Mouse (Mus musculus) megakaryocyte progenitor cell, adult 5-6 weeks (primary cell): ENCODE measurements around the gene Krt12. TPM values are rescaled to one million over a fixed set of nuclear protein-coding genes. Genes with fewer than 3 reads are reported as not detected.

ENCODE experiments used
- ATAC-seq: replicated peaks from 2 replicates; pipeline ENCODE4 v1.8.0; 2016; ENCODE audit warnings: mild to moderate bottlenecking, moderate TSS enrichment, inconsistent platforms; ENCODE audit not compliant: poor library complexity
- total RNA-seq, 2 experiments: library from RNA; stranded (forward) in 1 of 2; stranded (reverse) in 1 of 2; fragments of 157-497, 149-512 nt in 1 of 2; fragments of 200-1000 nt in 1 of 2; gene quantifications; 2 replicates each; pipeline versions ENCODE4 v1.2.3 to v1.2.4; 2015 to 2017

Krt12 gene
- total RNA-seq, 2 experiments from 2014 or later, result not detected

DNA sequence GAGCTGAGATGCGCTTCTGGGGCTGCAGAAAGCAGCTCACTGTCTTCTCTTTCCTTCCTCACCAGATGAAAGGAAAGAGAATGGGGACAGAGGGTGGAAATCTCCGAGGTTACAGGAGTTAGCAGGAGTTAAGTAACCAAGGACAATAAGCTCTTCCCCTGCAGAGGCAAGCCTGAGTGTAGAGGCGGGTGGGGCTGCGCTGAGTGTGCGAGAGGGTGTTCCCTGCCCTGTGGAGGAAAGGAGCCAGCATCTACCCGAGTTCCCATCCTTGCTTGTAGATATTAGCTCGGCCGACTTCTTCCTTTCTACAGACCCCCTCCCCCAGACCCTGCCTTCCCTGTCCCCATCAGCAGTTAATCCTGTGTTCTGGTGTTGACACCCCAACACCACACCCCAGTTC lies 23.2 kb downstream of the Krt12 start:
- ATAC-seq, result no peak

DNA sequence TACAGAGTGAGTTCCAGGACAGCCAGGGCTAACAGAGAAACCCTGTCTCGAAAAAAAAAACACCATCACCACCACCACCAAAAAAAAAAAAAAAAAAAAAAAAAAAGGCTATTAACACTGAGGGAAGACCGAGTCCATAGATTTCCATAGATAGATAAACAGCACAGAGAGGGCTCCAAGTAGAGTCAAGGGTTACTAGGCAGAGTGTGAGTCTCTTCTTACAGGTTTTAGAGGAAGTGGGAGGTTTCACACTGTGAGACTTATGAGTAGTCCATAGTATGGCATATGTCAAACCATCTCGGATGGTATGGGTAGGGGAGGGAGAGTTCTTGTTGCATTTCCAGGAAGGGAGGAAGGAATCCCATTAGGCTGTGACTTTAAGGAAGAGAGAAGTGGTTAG lies 24.0 kb downstream of the Krt12 start:
- ATAC-seq, result no peak

GRCm38 (mm10) chr11:99396661-99397060 lies 25.4 kb downstream of the Krt12 start:
- no peak for ATAC-seq

- no peak for ATAC-seq
Observed at GRCm38 (mm10) chr11:99396034-99396433, 26.0 kb downstream of the Krt12 start.

- ATAC-seq, result no peak
Observed at GRCm38 (mm10) chr11:99392492-99392891, 29.6 kb downstream of the Krt12 start.

- no peak for ATAC-seq
Observed at GRCm38 (mm10) chr11:99391375-99391774, 30.7 kb downstream of the Krt12 start.

GRCm38 (mm10) chr11:99390866-99391265 lies 31.2 kb downstream of the Krt12 start:
- no peak for ATAC-seq

- ATAC-seq, result no peak
Observed at GRCm38 (mm10) chr11:99389264-99389663, 32.8 kb downstream of the Krt12 start, which contains the start of gene Krt10. Gene Krt10, minus strand, starts transcription at chr11:99389364.

- ATAC-seq, result no peak
Observed at GRCm38 (mm10) chr11:99388661-99389060, 33.4 kb downstream of the Krt12 start.

GRCm38 (mm10) chr11:99385813-99386721 lies 36.0 kb downstream of the Krt12 start:
- ATAC-seq, result peak; percentile 99

GRCm38 (mm10) chr11:99379568-99379967 lies 42.5 kb downstream of the Krt12 start:
- peak; percentile 90 for ATAC-seq

GRCm38 (mm10) chr11:99374803-99375202 lies 47.3 kb downstream of the Krt12 start, which contains the start of gene Krt28:
Gene Krt28, minus strand, starts transcription at chr11:99374903.
- no peak for ATAC-seq

DNA sequence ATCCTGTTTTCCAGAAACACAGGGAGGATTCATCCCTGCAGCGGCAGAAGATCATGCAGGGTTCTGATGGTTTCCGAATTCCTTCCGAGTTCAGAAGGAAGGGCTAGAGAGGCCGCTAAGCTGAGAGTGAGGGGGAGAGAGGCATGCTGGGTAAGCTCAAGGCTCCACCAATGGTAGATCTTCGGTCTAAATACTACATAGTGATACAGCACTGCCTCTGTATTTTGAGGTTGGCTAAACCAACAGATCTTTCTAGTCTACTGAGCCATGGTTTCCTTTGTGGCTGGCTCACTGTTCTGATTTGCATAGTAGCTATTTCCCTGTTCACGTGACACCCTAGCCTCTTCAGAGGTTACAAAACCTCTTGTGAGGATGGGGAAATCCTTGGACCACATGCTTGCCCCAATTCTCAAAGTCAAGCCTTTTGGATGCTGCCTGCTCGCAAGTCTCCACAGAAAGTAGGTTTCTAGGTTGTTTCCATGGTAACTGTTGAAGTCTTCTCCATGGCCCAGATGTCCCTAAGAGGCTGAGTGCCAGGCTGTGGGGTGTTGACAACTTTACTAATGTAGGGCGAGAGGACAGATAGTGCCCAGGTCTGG lies 52.1 kb downstream of the Krt12 start:
- ATAC-seq, result peak; percentile 72

- no peak for ATAC-seq
Observed at GRCm38 (mm10) chr11:99369229-99369628, 52.8 kb downstream of the Krt12 start.

DNA sequence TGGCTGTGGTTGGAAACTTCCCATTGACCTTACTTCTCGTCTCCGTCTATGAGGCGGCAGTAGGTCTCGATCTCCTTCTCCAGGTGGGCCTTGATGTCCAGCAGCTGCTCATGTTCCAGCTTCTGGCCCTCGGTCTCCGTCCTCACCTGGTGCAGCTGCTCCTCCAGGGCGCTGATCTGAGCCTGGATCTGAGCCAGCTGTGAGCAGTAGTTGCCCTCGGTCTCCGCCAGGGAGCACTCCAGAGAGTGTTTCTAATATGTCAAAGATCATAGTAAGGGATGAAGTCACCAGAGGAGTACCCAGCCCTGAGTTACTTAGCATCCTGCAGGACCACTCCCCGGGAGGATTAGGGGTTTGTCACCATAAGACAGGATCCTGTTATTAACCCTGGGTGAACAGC lies 55.3 kb downstream of the Krt12 start:
- 0 out of 2 replicates have a peak, but pooled peaks have one; percentile 34 for ATAC-seq

Other genes with a start within 250 kb of the Krt12 start
- gene Smarce1, start 191.2 kb downstream of the Krt12 start, total RNA-seq (2015), result 95.7 and 108 TPM in 2 replicates
- gene Smarce1, start 191.2 kb downstream of the Krt12 start, total RNA-seq (2017), result 161 and 260 TPM in 2 replicates
- gene Krt222, start 178.2 kb downstream of the Krt12 start, total RNA-seq (2015), result not detected in 2 replicates
- not detected in 2 replicates for gene Krt222, start 178.2 kb downstream of the Krt12 start, total RNA-seq (2017)
- not detected in 2 replicates for gene Krt24, start 137.0 kb downstream of the Krt12 start, total RNA-seq (2015)
- not detected in 2 replicates for gene Krt24, start 137.0 kb downstream of the Krt12 start, total RNA-seq (2017)
- not detected in 2 replicates for gene Krt25, start 99.3 kb downstream of the Krt12 start, total RNA-seq (2015)
- not detected in 2 replicates for gene Krt25, start 99.3 kb downstream of the Krt12 start, total RNA-seq (2017)
- not detected in 2 replicates for gene Krt26, start 84.3 kb downstream of the Krt12 start, total RNA-seq (2015)
- not detected in 2 replicates for gene Krt26, start 84.3 kb downstream of the Krt12 start, total RNA-seq (2017)
- gene Krt27, start 71.2 kb downstream of the Krt12 start, total RNA-seq (2015), result not detected in 2 replicates
- not detected in 2 replicates for gene Krt27, start 71.2 kb downstream of the Krt12 start, total RNA-seq (2017)
- not detected in 2 replicates for gene Krt28, start 47.4 kb downstream of the Krt12 start, total RNA-seq (2015)
- not detected in 2 replicates for gene Krt28, start 47.4 kb downstream of the Krt12 start, total RNA-seq (2017)
- 2.3 and 7.2 TPM in 2 replicates for gene Krt10, start 32.9 kb downstream of the Krt12 start, total RNA-seq (2015)
- gene Krt10, start 32.9 kb downstream of the Krt12 start, total RNA-seq (2017), result 0.47 TPM in 1 of 2 replicates, not detected in the other
- gene Krt20, start 15.9 kb upstream of the Krt12 start, total RNA-seq (2015), result not detected in 2 replicates
- gene Krt20, start 15.9 kb upstream of the Krt12 start, total RNA-seq (2017), result not detected in 2 replicates
- not detected in 2 replicates for gene Krt23, start 70.9 kb upstream of the Krt12 start, total RNA-seq (2015)
- gene Krt23, start 70.9 kb upstream of the Krt12 start, total RNA-seq (2017), result not detected in 2 replicates
- not detected in 2 replicates for gene Krt39, start 99.1 kb upstream of the Krt12 start, total RNA-seq (2015)
- gene Krt39, start 99.1 kb upstream of the Krt12 start, total RNA-seq (2017), result not detected in 2 replicates
- not detected in 2 replicates for gene Krt40, start 120.9 kb upstream of the Krt12 start, total RNA-seq (2015)
- gene Krt40, start 120.9 kb upstream of the Krt12 start, total RNA-seq (2017), result not detected in 2 replicates
- gene Krtap3-3, start 128.6 kb upstream of the Krt12 start, total RNA-seq (2015), result not detected in 2 replicates
- not detected in 2 replicates for gene Krtap3-3, start 128.6 kb upstream of the Krt12 start, total RNA-seq (2017)
- not detected in 2 replicates for gene Krtap3-2, start 134.6 kb upstream of the Krt12 start, total RNA-seq (2015)
- not detected in 2 replicates for gene Krtap3-2, start 134.6 kb upstream of the Krt12 start, total RNA-seq (2017)
- not detected in 2 replicates for gene Gm11939, start 137.2 kb upstream of the Krt12 start, total RNA-seq (2015)
- not detected in 2 replicates for gene Gm11939, start 137.2 kb upstream of the Krt12 start, total RNA-seq (2017)
- gene Krtap3-1, start 144.4 kb upstream of the Krt12 start, total RNA-seq (2015), result not detected in 2 replicates
- not detected in 2 replicates for gene Krtap3-1, start 144.4 kb upstream of the Krt12 start, total RNA-seq (2017)
- not detected in 2 replicates for gene Krtap1-5, start 158.8 kb upstream of the Krt12 start, total RNA-seq (2015)
- not detected in 2 replicates for gene Krtap1-5, start 158.8 kb upstream of the Krt12 start, total RNA-seq (2017)
- not detected in 2 replicates for gene Krtap1-4, start 161.4 kb upstream of the Krt12 start, total RNA-seq (2015)
- not detected in 2 replicates for gene Krtap1-4, start 161.4 kb upstream of the Krt12 start, total RNA-seq (2017)
- not detected in 2 replicates for gene Krtap1-3, start 169.1 kb upstream of the Krt12 start, total RNA-seq (2015)
- gene Krtap1-3, start 169.1 kb upstream of the Krt12 start, total RNA-seq (2017), result not detected in 2 replicates
- not detected in 2 replicates for gene Krtap9-3, start 175.8 kb upstream of the Krt12 start, total RNA-seq (2015)
- gene Krtap9-3, start 175.8 kb upstream of the Krt12 start, total RNA-seq (2017), result not detected in 2 replicates
- gene Gm11938, start 181.0 kb upstream of the Krt12 start, total RNA-seq (2015), result not detected in 2 replicates
- not detected in 2 replicates for gene Gm11938, start 181.0 kb upstream of the Krt12 start, total RNA-seq (2017)
- not detected in 2 replicates for gene Gm11937, start 187.9 kb upstream of the Krt12 start, total RNA-seq (2015)
- gene Gm11937, start 187.9 kb upstream of the Krt12 start, total RNA-seq (2017), result not detected in 2 replicates
- gene Krtap2-4, start 192.6 kb upstream of the Krt12 start, total RNA-seq (2015), result not detected in 2 replicates
- not detected in 2 replicates for gene Krtap2-4, start 192.6 kb upstream of the Krt12 start, total RNA-seq (2017)
- not detected in 2 replicates for gene Gm11562, start 198.2 kb upstream of the Krt12 start, total RNA-seq (2015)
- not detected in 2 replicates for gene Gm11562, start 198.2 kb upstream of the Krt12 start, total RNA-seq (2017)
- not detected in 2 replicates for gene Krtap4-1, start 206.0 kb upstream of the Krt12 start, total RNA-seq (2015)
- gene Krtap4-1, start 206.0 kb upstream of the Krt12 start, total RNA-seq (2017), result not detected in 2 replicates
- not detected in 2 replicates for gene Krtap4-2, start 212.8 kb upstream of the Krt12 start, total RNA-seq (2015)
- gene Krtap4-2, start 212.8 kb upstream of the Krt12 start, total RNA-seq (2017), result not detected in 2 replicates
- gene Krtap4-7, start 221.8 kb upstream of the Krt12 start, total RNA-seq (2015), result not detected in 2 replicates
- not detected in 2 replicates for gene Krtap4-7, start 221.8 kb upstream of the Krt12 start, total RNA-seq (2017)
- not detected in 2 replicates for gene Gm11555, start 228.0 kb upstream of the Krt12 start, total RNA-seq (2015)
- not detected in 2 replicates for gene Gm11555, start 228.0 kb upstream of the Krt12 start, total RNA-seq (2017)
- not detected in 2 replicates for gene Gm11563, start 236.7 kb upstream of the Krt12 start, total RNA-seq (2015)
- gene Gm11563, start 236.7 kb upstream of the Krt12 start, total RNA-seq (2017), result not detected in 2 replicates
- gene Krtap4-6, start 243.7 kb upstream of the Krt12 start, total RNA-seq (2015), result not detected in 2 replicates
- gene Krtap4-6, start 243.7 kb upstream of the Krt12 start, total RNA-seq (2017), result not detected in 2 replicates